Mouse (Mus musculus) thymus, postnatal 36 days (tissue): ENCODE results near the gene Ccr5.
A peak's percentile ranks its signal among the peaks of the same experiment; 100 is the strongest.
"Not testable (repeated sequence)": the region's sequence is repeated elsewhere in the genome, so short reads cannot be mapped to it uniquely, and the experiment has no call there.

Experiments
- DNase-seq, 2 experiments: peaks; one replicate each; pipeline ENCODE4 v3.0.0; 2022; ENCODE audit warnings: mixed read lengths in 2 of 2

The Ccr5 gene

GRCm38 (mm10) chr9:124121387-124122184 lies at the start of gene Ccr5:
Ccr5 (plus strand) TSS chr9:124121543.
- peak in 1 of 2 experiments; percentile 14 for DNase-seq

GRCm38 (mm10) chr9:124079803-124080202 lies 41.5 kb upstream of the Ccr5 start:
- DNase-seq, result no peak

- DNase-seq, result not testable (repeated sequence)
These were observed 40.9 kb upstream of the Ccr5 start for GRCm38 (mm10) chr9:124080471-124080870.

GRCm38 (mm10) chr9:124090441-124090840 lies 30.9 kb upstream of the Ccr5 start:
- DNase-seq, result no peak

- no peak for DNase-seq
These were observed 22.2 kb upstream of the Ccr5 start for GRCm38 (mm10) chr9:124099127-124099526.

GRCm38 (mm10) chr9:124100357-124100756 lies 21.0 kb upstream of the Ccr5 start:
- no peak for DNase-seq

GRCm38 (mm10) chr9:124101723-124102122 lies 19.6 kb upstream of the Ccr5 start, which contains the start of gene Ccr2:
Ccr2 (plus strand) TSS chr9:124101950.
- no peak for DNase-seq

GRCm38 (mm10) chr9:124103199-124103598 lies 18.1 kb upstream of the Ccr5 start:
- no peak for DNase-seq

- DNase-seq, result no peak
These were observed 16.1 kb upstream of the Ccr5 start for GRCm38 (mm10) chr9:124105196-124105595.

GRCm38 (mm10) chr9:124107232-124107631 lies 14.1 kb upstream of the Ccr5 start:
- no peak for DNase-seq

- no peak for DNase-seq
These were observed 12.8 kb upstream of the Ccr5 start for GRCm38 (mm10) chr9:124108356-124109127.

- no peak for DNase-seq
These were observed 9.3 kb upstream of the Ccr5 start for GRCm38 (mm10) chr9:124111997-124112396.

GRCm38 (mm10) chr9:124112591-124113239 lies 8.6 kb upstream of the Ccr5 start:
- no peak for DNase-seq

GRCm38 (mm10) chr9:124113777-124114176 lies 7.6 kb upstream of the Ccr5 start:
- DNase-seq, result no peak

- peak; percentile 56 to 61 for DNase-seq
These were observed 2.9 kb upstream of the Ccr5 start for GRCm38 (mm10) chr9:124118489-124118888.

GRCm38 (mm10) chr9:124125576-124125975 lies 4.2 kb downstream of the Ccr5 start:
- no peak for DNase-seq

- peak in 1 of 2 experiments; percentile 15 for DNase-seq
These were observed 5.0 kb downstream of the Ccr5 start for GRCm38 (mm10) chr9:124126373-124126772.

- DNase-seq, result no peak
These were observed 6.1 kb downstream of the Ccr5 start for GRCm38 (mm10) chr9:124127412-124127811.

- peak in 1 of 2 experiments; percentile 15 for DNase-seq
These were observed 7.0 kb downstream of the Ccr5 start for GRCm38 (mm10) chr9:124128379-124128778.

GRCm38 (mm10) chr9:124132899-124133298 lies 11.6 kb downstream of the Ccr5 start:
- DNase-seq, result not testable (repeated sequence)

- not testable (repeated sequence) for DNase-seq
These were observed 13.6 kb downstream of the Ccr5 start for GRCm38 (mm10) chr9:124134919-124135318.

GRCm38 (mm10) chr9:124137619-124138018 lies 16.3 kb downstream of the Ccr5 start:
- no peak for DNase-seq
